Mouse (Mus musculus) urinary bladder, adult 18-20 months (tissue): Measurements from ENCODE around the gene Apol7b.
"Not testable (repeated sequence)": the region's sequence is repeated elsewhere in the genome, so short reads cannot be mapped to it uniquely, and the experiment has no call there.

ENCODE experiments used
- DNase-seq, 2 experiments: peaks; one replicate each; pipeline ENCODE4 v3.0.0; 2022; ENCODE audit warnings: low spot score in 2 of 2, mixed read lengths in 2 of 2

Apol7b gene

DNA sequence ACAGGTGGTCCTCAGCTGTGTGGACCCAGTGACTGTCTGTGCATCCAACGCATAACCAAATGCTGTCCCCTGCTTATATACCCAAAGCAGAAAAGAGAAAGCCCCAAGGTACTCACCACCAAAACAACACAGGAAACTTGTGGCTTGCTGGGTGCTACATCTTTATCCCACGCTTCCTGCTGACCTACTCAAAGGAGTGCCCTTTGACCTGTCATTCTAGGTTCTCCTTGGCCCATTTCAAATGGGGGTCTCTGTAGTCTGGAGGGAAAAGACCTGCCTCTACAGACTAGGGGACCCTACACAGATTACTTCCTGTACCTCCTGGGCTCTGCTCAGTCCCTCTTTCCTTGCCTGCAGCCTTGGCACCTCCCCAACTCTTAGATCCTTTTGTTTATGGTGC, at the start of gene Apol7b:
TSS of gene Apol7b (minus strand) at position 101 of the 400 bp plus-strand sequence.
- not testable (repeated sequence) for DNase-seq

GRCm38 (mm10) chr15:77494694-77495093, 47.4 kb upstream of the Apol7b start:
- not testable (repeated sequence) for DNase-seq

DNA sequence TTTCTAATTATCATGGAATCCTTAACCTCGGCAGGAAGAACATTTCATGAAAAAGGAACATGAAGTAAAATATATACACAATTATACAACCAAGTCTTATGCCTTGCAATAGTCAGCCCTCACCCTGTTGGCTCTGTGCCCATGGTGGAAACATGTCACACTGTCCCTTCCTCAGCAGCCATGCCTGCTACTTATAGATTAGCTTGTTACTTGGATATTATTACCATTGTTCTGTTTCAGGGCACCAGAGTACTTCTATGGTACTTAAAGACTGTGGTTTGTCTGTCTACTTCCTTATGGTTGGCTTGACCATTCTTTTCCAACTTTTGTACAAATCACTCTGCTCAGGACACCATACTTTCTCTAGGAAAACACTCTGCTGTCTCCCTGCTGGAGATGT, 45.9 kb upstream of the Apol7b start:
- DNase-seq, result not testable (repeated sequence)

- no peak for DNase-seq
Measured at GRCm38 (mm10) chr15:77482140-77482794, 35.0 kb upstream of the Apol7b start.

DNA sequence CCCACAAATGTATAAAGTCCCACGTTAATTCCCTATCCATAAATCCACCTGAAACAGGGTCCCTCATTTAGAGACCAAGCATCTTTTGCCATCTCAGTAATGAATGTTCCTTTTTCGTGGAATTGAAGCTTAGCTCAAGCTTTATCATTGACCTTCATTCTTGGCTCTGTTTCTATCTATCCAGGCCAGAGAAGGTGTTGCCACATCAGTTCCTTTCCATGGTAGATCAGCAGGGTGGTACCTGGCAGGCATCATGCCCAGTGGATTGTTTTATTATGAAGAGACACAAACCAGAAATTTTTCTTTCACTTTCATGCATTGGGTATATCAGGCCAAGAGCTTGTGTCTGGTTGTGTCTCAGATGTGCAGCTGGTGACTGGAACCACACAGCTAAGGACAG, 29.4 kb upstream of the Apol7b start, which contains the start of gene Apol10a:
TSS of gene Apol10a (plus strand) at position 355 of the 400 bp plus-strand sequence.
- not testable (repeated sequence) for DNase-seq

DNA sequence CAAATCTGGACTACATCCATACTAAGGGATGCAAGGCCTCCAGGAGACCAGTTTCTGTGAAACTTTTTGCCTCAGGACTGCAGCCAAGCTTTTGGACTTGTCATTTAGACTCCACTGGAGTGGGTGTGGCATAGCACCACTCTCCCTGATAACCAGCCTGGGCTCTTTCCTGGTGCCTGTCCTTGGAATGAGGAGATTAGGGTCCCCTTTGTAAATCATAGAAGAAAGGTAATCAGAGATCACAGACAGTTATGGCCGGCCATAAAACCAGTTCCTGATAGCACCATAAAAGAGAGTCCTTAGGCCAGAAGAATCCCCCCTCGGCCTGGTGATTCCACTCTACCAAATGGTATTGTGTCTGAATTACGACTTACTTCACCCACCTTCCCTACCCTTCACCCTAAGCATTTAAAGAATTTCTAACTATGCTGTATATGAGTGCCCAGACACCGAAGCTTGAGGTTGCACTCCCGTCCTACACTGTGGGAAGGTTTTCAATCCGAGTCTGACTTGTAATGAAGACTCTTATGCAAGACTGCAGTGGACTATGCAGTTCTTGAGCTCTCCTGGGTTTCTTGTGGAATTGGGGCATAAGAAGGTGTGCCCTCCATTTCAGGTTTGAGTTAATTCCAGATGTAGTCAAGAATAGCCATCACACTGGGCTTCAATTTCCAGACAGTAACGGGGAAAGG, 27.6 kb upstream of the Apol7b start:
- DNase-seq, result not testable (repeated sequence)

GRCm38 (mm10) chr15:77449927-77450326, 2.6 kb upstream of the Apol7b start:
- peak in 1 of 2 experiments; percentile 13 for DNase-seq

DNA sequence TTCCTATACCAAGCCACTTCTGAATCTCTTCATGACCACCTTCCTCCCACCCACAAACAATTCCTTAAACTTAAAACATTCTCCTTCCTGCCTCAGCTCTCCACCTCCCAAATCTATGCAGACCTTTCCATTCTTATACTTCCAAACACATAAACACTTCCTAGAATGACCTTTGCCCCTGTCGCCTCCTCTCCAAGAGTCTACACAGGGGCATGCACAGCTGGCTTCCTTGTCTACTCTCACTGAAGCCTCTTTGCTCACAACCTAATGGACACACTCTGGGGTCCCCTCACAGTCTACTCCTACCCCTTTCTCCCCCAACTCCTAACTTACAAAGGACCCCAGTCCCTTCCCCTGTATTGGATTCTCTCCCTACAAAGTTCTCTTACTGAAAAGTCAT, 1.6 kb downstream of the Apol7b start:
- not testable (repeated sequence) for DNase-seq

- DNase-seq, result not testable (repeated sequence)
Measured at GRCm38 (mm10) chr15:77444746-77445145, 2.5 kb downstream of the Apol7b start.

DNA sequence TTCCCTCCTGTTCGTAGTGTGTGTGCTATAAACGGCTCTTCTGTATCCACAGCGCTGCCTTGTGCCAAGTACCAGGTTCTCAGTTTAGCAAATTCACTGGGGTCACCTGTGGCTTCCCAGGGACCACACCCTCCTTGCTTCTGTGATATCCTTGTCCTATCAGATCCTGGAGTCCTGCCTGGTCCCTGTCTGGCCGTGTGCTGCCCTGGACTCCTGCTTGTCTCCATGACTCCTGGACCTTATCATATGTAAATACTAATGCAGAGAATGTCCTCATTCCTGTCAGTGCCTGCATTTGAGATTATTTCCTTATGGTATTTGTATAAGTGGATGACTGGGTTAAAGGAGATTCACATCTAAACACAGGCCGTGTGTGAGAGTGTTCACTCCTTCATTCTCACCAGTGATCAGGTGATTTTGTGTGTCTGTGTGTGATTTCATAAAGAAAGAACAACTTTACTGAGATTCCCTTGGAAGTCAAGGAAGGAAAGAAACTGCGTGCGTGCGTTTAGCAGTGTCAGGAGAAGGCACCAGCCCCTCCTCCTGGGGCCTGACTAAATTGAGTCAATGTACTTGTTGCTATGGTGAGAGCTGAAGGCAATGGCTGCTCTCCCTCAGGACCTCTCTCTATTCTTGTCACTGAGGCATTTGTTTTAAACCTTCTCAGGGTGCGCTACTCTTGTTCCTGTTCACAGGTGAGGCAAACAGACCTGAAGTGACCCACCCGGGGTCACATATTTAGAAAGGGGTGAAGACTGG, 18.4 kb downstream of the Apol7b start:
- not testable (repeated sequence) for DNase-seq

DNA sequence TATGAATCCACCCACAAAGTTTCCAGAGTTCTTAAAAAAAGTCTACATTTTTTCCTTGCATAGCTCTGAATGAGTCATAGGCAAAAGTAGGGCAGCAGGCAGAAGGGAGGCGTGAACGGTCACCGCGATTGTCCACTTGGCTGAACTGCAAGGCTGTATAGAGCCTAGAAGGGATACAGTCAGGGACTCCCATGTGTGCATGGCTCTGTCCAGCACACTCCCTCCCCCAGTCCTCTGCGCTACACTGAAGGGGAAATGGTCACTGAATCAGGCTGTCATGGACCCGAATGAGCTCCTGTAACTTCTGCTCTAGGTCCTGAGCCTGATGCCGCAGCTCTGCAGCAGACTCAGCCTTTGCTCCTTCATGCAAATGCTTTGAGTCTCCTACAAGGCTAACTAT, 24.4 kb downstream of the Apol7b start:
- not testable (repeated sequence) for DNase-seq

GRCm38 (mm10) chr15:77419657-77420056, 27.6 kb downstream of the Apol7b start:
- not testable (repeated sequence) for DNase-seq

DNA sequence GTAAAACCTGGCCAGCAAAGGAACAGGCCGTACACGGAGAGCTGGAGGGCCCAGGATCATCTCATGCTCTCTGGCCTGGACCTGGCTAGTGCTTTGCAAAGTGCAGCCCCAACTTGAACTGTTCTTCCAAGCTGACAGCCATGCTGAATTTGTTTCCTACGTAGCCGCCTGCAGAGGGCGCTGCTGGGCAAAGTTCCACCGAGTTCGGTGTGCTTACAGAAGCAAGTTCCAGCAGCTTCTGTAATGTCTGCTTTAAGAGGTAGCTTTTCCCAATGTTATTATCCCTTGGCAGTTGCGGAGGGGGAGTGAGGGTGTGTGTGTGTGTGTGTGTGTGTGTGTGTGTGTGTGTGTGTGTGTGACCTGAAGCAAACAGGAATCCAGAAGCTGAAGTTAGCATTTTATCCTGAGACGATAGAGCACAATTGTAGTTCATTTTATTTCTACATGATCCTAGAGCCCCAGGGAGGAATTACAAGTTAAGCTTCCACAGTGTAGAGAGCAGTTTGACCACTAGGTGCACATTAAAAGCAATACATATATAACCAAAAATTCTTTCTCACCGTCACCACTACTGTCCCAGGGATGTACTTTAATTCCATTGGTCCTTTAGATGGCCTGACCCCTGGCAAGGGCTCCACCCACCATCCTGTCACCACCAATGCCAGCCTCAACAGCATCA, 30.5 kb downstream of the Apol7b start:
- not testable (repeated sequence) for DNase-seq

DNA sequence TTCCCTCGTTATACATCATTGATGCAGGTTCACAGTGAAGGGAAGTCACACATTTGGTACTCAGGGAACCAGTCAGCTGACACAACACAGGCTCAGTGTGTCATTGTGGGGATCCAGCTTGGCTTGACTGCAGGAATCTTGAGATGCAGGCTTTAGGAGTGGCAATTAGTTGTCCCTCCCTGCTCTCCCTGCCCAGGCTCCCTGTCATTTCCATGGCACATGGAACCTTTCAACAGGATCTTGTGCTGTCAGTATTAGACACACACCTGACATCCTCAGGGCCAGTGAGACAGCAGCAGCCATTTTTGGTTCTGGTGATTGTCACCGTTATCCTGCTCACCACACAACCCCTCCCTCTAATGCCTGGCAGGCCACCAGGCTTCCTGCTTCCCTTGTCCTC, 31.6 kb downstream of the Apol7b start:
- not testable (repeated sequence) for DNase-seq

- DNase-seq, result not testable (repeated sequence)
Measured at GRCm38 (mm10) chr15:77412695-77413094, 34.6 kb downstream of the Apol7b start.

- DNase-seq, result not testable (repeated sequence)
Measured at GRCm38 (mm10) chr15:77411035-77411434, 36.3 kb downstream of the Apol7b start, which contains the start of gene Apol9a. TSS of gene Apol9a (minus strand) at chr15:77411135.

GRCm38 (mm10) chr15:77406370-77406769, 40.9 kb downstream of the Apol7b start:
- DNase-seq, result not testable (repeated sequence)

DNA sequence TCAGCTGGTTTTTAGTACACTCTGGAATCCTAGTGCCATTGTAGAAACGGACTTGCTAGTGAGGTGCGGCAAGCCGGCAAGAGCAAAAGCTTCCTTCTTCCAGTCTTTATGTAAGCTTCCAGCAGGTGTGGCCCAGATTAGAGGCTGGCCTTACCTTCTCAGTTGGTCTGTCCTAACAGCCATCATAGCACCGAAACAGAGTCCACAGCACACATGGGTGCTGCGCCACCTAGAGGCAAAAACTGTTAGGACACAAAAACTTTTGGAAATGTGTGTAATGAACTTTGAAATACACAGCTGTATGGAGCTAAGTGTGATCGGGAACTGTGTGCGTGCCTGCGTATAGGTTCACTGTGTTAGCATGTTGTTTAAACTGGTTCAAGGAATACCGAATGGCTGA, 48.3 kb downstream of the Apol7b start, which contains the start of gene Apol7a:
TSS of gene Apol7a (minus strand) at position 84 of the 400 bp plus-strand sequence.
- DNase-seq, result not testable (repeated sequence)

- peak; percentile 33 to 54 for DNase-seq
Measured at GRCm38 (mm10) chr15:77397450-77398132, 49.7 kb downstream of the Apol7b start.

- not testable (repeated sequence) for DNase-seq
Measured at GRCm38 (mm10) chr15:77393832-77394231, 53.5 kb downstream of the Apol7b start.

- DNase-seq, result no peak
Measured at GRCm38 (mm10) chr15:77387462-77387861, 59.8 kb downstream of the Apol7b start.
